Mouse (Mus musculus) lung, embryonic 15.5 days (tissue): ENCODE data around the gene Ush1g. TPM values are rescaled to one million over a fixed set of nuclear protein-coding genes. Genes with fewer than 3 reads are reported as not detected.
A peak's percentile ranks its signal among the peaks of the same experiment; 100 is the strongest.

Source experiments
- ATAC-seq: fragments of 200-750 bp; cut with Nextera tagmentation; 2 replicates; pipeline ENCODE4 v1.8.0; 2017; ENCODE audit warnings: moderate number of reproducible peaks, borderline replicate concordance; ENCODE audit not compliant: low FRiP score, low TSS enrichment; ENCODE audit errors: extremely low read depth
- H3K27ac ChIP-seq: fragments of 300-500 bp; sonication (generic); 2 replicates; pipeline ENCODE4 v1.5.1; 2015; ENCODE audit warnings: moderate library complexity, mild to moderate bottlenecking, inconsistent platforms
- H3K27me3 ChIP-seq: fragments of 300-500 bp; sonication (generic); 2 replicates; pipeline ENCODE4 v1.6.1; 2015; ENCODE audit warnings: inconsistent platforms
- H3K36me3 ChIP-seq: fragments of 300-500 bp; sonication (generic); 2 replicates; pipeline ENCODE4 v1.6.1; 2015; ENCODE audit warnings: inconsistent platforms
- H3K4me1 ChIP-seq: fragments of 300-500 bp; sonication (generic); 2 replicates; pipeline ENCODE4 v1.6.1; 2015; ENCODE audit warnings: inconsistent platforms
- H3K4me2 ChIP-seq: fragments of 300-500 bp; sonication (generic); 2 replicates; pipeline ENCODE4 v1.6.1; 2015; ENCODE audit warnings: inconsistent platforms, mild to moderate bottlenecking, moderate library complexity
- H3K4me3 ChIP-seq: fragments of 300-500 bp; sonication (generic); 2 replicates; pipeline ENCODE4 v1.5.1; 2015; ENCODE audit warnings: mild to moderate bottlenecking, inconsistent platforms
- H3K9ac ChIP-seq: fragments of 300-500 bp; sonication (generic); 2 replicates; pipeline ENCODE4 v1.6.1; 2015; ENCODE audit warnings: inconsistent platforms
- H3K9me3 ChIP-seq: fragments of 300-500 bp; sonication (generic); 2 replicates; pipeline ENCODE4 v1.6.1; 2016; ENCODE audit warnings: inconsistent platforms
- WGBS: fragments of 180-500 bp; shearing (Covaris S2); methylation state at CpG from one replicate; pipeline ENCODE4 v1.1.7; 2015; 5-methylcytosine and 5-hydroxymethylcytosine counted together
- polyA plus RNA-seq: library from polyadenylated mRNA; unstranded; fragments of >200 nt; fragmentation: Nextera tagmentation; extraction: Ambion mirVana; gene quantifications from 2 replicates; pipeline ENCODE4 v1.2.1, GENCODE M21; 2015

Ush1g gene
- polyA plus RNA-seq, 1 experiment from 2014 or later = not detected

DNA sequence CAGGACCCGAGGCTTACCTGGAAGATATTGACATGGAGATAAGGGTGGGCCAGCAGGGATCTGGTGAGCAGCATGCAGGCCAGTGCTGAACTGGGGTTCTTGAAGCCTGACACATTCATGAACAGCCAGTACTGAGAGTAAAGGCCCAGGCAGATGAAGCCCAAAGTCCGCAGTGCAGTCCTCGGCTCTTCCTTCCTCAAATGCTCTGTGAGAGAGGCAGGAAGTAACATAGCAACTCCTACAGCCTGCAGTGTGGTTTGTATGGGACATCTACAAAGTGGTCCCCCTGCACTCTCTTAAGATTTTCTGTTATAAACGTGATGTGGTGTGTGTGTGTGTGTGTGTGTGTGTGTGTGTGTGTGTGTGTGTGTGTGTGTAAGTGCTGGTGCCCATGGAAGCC is 36.6 kb downstream of the Ush1g start:
- Histone ChIP-seq H3K27me3 (no peaks in the 10 kb centered on the region), H3K4me1 (peaks cover 7% of the 10 kb centered on the region; the same call in 1 of the 2 replicates), H3K9me3 (no peaks in the 10 kb centered on the region), H3K27ac (no peak overlapping the region), H3K4me3 (no peak overlapping the region), H3K9ac (no peak overlapping the region), H3K4me2 (no peak overlapping the region), H3K36me3 (no peaks in the 10 kb centered on the region)
- 53% methylated on average over 4 of the region's 4 CpGs for WGBS
- ATAC-seq = no peak

DNA sequence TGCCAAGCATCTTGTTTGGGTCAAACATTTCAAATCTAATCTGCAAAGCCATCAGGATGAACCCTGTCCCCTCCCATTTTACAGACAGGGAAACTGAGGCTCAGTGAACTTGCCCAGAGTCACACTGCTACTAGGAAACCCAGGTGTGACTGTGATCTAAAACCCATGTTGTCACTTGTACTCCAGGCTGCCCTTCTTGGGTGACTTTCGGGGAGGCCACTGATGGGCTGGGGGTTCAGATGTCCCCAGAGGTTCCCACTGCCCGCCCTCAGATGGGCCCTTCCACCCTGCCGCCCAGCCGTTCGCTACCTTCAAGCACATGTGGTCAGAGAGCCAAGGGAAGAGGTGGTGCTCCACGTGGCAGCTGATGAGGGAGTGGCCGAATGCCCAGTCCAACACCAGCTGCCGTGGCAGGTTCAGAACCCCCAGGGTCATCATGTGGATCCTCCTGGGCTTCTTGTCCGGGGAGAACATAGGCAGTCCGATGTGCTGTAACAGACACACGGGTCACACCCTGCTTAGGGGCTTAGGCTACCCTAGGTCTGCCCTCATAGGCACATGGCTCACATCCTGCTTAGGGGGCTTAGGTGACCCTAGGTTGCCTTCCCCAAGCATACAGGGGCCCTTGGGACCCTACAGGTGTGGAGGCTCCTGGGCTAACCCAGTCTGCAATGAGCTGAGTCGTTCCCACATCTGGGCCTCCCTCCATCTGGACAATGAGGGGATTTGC is 37.8 kb downstream of the Ush1g start:
- H3K27ac ChIP-seq = no peak overlapping the region
- no peak overlapping the region for H3K4me3 ChIP-seq
- no peak overlapping the region for H3K9ac ChIP-seq
- WGBS = 82% methylated on average over 12 of the region's 12 CpGs
- no peak for ATAC-seq
- H3K36me3 ChIP-seq = no peaks in the 10 kb centered on the region
- no peaks in the 10 kb centered on the region for H3K27me3 ChIP-seq
- H3K4me1 ChIP-seq = no peaks in the 10 kb centered on the region
- no peaks in the 10 kb centered on the region for H3K9me3 ChIP-seq
- H3K4me2 ChIP-seq = no peak overlapping the region

DNA sequence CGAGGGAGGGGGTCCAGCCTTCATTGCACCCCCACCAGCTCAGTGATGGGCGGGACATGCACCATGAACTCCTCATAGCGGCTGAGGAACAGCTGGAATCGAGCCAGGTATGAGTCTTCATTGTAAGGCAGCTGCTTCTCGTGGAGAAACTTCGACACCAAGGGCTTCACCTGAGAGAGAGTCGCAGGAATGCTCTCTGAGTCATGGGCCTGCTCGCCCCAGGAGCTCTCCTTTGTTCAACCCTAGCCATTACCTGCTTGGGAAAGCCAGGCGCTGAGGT is 38.4 kb downstream of the Ush1g start:
- Histone ChIP-seq H3K9me3 (no peaks in the 10 kb centered on the region), H3K4me3 (no peak overlapping the region), H3K4me1 (no peaks in the 10 kb centered on the region), H3K4me2 (no peak overlapping the region), H3K36me3 (no peaks in the 10 kb centered on the region), H3K27me3 (no peaks in the 10 kb centered on the region), H3K27ac (no peak overlapping the region), H3K9ac (no peak overlapping the region)
- no peak for ATAC-seq
- WGBS = 58% methylated on average over 9 of the region's 9 CpGs

DNA sequence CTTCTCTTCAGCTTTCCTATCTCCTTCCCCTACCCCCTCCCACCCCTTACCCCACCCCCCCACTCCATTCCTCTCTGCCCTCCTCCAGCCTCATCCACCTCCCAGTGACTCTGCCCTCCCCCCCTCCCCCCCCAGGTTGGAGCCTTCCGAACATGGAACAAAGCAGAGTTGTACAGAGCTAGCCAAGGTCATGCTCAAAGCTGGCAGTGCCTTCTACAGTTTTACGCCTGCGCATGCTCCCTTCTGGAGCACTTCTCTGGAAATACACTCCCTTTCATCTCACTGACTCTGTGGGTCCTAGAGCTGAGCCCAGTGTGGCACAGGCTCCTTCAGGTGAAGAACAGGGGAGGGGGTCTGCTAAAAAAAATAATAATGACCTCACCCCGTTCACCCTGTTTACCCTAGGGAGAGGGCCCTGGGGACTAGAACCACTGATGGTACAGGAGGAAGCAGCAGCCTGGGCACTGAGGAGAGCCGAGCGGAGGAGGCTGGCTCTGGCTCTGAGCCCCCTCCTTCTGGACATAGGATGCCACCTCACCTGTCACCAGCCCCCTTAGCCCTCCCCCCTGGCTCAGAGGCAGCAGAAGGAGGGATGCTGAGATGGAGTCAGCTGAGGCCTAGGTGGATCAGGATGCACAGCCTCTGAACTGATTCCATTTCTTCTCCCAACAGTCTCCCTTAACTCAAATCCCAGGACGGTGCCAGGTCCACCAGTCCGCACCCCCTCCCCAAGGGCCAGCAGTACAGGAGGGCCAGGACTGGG is 38.9 kb downstream of the Ush1g start:
- WGBS = 67% methylated on average over 8 of the region's 8 CpGs
- no peak overlapping the region for H3K4me2 ChIP-seq
- peaks cover 2% of the 10 kb centered on the region for H3K4me1 ChIP-seq
- no peaks in the 10 kb centered on the region for H3K27me3 ChIP-seq
- ATAC-seq = no peak
- H3K36me3 ChIP-seq = no peaks in the 10 kb centered on the region
- no peaks in the 10 kb centered on the region for H3K9me3 ChIP-seq
- H3K4me3 ChIP-seq = no peak overlapping the region
- H3K27ac ChIP-seq = no peak overlapping the region
- H3K9ac ChIP-seq = no peak overlapping the region

DNA sequence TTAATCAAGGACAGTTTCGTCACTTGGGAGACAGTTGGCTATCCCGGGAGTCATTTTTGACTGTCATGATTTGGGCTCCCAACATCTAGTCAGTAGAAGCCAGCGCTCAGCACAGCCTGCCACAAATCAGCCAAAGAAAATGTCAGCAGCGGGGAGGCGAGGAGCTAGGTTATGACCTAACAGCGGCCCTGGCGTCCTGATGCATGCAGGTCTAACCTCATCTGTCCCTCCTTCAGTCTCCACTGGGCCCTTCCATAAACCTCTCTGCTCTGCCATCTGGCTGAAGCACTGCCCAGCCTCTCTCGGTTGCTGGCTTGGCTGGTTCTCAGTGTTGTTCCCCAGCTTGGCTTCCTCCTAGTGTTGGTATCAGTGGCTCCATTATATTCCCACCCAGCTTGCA is 39.5 kb downstream of the Ush1g start:
- no peaks in the 10 kb centered on the region for H3K27me3 ChIP-seq
- WGBS = 51% methylated on average over 8 of the region's 8 CpGs
- no peak for ATAC-seq
- H3K36me3 ChIP-seq = no peaks in the 10 kb centered on the region
- H3K4me3 ChIP-seq = no peak overlapping the region
- no peak overlapping the region for H3K4me2 ChIP-seq
- peaks cover 7% of the 10 kb centered on the region for H3K4me1 ChIP-seq
- H3K9me3 ChIP-seq = no peaks in the 10 kb centered on the region
- no peak overlapping the region for H3K9ac ChIP-seq
- H3K27ac ChIP-seq = no peak overlapping the region

DNA sequence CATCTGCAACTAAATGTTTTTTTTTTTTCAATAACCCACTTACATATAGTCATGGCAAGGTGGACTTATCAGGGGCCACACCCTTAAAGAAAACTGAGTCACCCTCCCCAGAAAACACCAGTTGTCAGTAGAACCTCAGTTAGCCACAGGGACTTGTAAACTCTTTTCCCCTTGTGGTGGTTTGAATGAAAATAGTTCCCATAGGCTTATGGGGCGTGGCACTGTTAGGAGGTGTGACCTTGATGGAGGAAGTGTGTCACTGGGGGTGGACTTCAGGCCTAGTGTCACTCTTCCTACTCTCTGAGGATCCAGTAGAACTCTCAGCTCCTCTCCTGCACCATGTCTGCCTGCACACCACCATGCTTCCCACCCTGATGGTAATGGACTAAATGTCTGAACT is 42.1 kb downstream of the Ush1g start:
- H3K36me3 ChIP-seq = no peaks in the 10 kb centered on the region
- H3K27me3 ChIP-seq = no peaks in the 10 kb centered on the region
- H3K4me1 ChIP-seq = peaks cover 19% of the 10 kb centered on the region
- WGBS = 44% methylated on average over 1 of the region's 1 CpGs
- H3K9ac ChIP-seq = no peak overlapping the region
- H3K4me3 ChIP-seq = no peak overlapping the region
- no peak overlapping the region for H3K27ac ChIP-seq
- no peak overlapping the region for H3K4me2 ChIP-seq
- no peak for ATAC-seq
- H3K9me3 ChIP-seq = no peaks in the 10 kb centered on the region

DNA sequence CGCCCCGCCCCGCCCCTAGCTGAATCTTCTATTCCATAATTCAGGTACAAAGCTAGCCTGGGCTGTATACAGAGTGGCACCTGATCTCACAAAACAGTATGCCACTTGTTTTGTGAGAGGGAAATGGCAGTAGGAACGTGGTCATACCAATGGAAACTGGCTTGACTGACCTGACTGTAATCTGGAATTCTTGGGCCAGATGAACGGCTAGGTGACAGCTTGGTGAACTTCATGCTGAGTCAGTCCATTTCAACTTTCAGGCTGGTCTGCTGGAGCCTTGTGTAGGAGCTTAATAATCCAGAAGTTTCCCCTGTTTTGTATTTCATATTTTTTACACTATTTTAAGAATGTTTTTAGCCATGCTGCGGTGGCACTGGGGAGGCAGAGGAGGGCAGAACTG is 43.7 kb downstream of the Ush1g start:
- H3K27ac ChIP-seq = no peak overlapping the region
- peaks cover 19% of the 10 kb centered on the region for H3K4me1 ChIP-seq
- H3K4me3 ChIP-seq = peak overlapping the region; percentile 63; the same call in 1 of the 2 replicates
- no peak for ATAC-seq
- no peaks in the 10 kb centered on the region for H3K9me3 ChIP-seq
- no peaks in the 10 kb centered on the region for H3K36me3 ChIP-seq
- H3K9ac ChIP-seq = no peak overlapping the region
- H3K27me3 ChIP-seq = no peaks in the 10 kb centered on the region
- H3K4me2 ChIP-seq = peak overlapping the region; percentile 81; the same call in 1 of the 2 replicates
- 71% methylated on average over 6 of the region's 6 CpGs for WGBS

DNA sequence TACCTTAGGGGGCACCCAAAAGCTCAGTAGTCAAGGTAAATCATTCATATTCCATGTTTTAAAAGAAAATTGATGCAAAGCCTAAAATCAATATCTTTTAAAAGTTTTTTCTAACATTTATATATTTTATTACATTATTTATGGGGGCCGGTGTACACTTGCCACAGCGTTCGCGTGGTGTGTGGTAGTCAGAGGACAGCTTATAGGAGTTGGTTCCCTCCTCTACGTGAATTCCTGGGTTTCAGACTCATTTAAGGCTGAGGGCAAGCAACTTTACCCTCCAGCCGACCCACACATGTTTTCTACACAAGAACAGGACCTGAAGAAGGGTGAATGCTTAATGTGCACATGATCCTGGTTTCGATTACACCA is 44.3 kb downstream of the Ush1g start:
- H3K4me1 ChIP-seq = peaks cover 19% of the 10 kb centered on the region
- ATAC-seq = no peak
- H3K27ac ChIP-seq = peak overlapping the region; percentile 83
- 21% methylated on average over 7 of the region's 7 CpGs for WGBS
- peak overlapping the region; percentile 63 for H3K4me3 ChIP-seq
- no peaks in the 10 kb centered on the region for H3K27me3 ChIP-seq
- peak overlapping the region; percentile 81 for H3K4me2 ChIP-seq
- H3K36me3 ChIP-seq = no peaks in the 10 kb centered on the region
- no peaks in the 10 kb centered on the region for H3K9me3 ChIP-seq
- H3K9ac ChIP-seq = peak overlapping the region; percentile 60

DNA sequence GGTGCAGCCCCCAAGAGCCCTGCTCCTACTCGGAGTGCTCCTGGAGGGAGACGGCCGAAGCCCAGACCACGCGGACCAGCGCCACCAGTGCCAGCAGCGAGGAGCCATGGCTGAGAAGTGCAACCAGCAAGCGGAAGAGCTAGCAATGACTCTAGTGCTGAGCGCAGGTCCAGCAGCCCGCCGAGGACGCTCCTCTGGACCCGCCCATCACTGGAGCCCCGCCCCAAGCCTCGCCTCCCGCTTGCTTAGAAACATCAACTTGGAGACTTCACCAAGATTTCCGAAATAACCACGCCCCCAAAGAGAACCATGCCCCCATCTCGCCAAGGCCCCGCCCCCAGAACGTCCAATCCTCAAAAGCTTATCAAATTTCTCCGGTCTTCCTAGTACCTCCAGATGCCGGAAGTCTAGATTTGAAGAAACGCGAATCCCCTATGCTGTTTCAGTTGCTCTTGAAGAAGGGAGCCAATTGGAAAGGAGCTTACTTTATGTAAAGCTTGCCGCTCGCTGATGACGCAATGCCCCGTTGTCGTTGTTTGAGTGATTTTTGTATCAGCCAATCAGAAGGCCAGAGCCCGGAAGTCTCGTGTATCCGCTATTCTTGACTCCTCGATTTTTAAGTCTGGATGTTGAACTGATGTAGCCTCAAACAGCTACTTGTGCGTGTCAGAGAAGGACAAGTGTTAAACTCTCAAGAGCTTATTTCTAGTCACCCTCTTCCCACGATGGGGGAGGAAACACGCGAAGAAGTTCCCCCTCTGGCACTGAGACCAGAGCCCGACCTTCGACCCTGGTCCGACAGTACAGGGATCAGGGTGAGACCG is 44.8 kb downstream of the Ush1g start, which contains the start of gene Fdxr:
Gene Fdxr (minus strand): TSS at position 271 of the 824 bp plus-strand sequence.
- no peaks in the 10 kb centered on the region for H3K36me3 ChIP-seq
- H3K4me3 ChIP-seq = peak within 1 kb of the TSS; percentile 63
- no peaks in the 10 kb centered on the region for H3K9me3 ChIP-seq
- ATAC-seq = peak; percentile 97
- H3K4me1 ChIP-seq = peaks cover 19% of the 10 kb centered on the region
- peak within 1 kb of the TSS; percentile 83 for H3K27ac ChIP-seq
- H3K4me2 ChIP-seq = peak within 1 kb of the TSS; percentile 93
- 0 out of 2 replicates have a peak, but pooled peaks cover under 1% of the 10 kb centered on the region for H3K27me3 ChIP-seq
- WGBS = under 1% methylated on average over 42 of the region's 42 CpGs
- H3K9ac ChIP-seq = peak within 1 kb of the TSS; percentile 75

DNA sequence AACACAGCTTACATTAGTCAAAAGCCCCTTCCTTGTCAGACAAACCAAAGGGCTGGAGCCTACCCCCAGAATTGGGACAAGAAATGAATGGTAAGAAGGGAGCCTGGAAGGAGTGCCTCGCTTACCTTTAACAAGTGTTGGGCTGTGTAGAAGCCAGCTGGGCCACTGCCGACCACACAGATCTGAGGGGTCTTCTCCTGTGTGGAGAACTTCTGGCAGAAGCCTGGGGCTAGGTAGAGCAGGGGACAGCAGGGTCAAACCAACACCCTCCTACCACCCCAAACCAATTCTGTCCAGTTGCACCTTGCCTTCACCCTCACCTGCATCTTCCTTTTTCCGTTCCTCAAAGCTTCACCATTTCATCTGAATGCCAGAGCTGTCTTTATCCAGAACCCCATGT is 45.9 kb downstream of the Ush1g start:
- Histone ChIP-seq H3K9ac (0 out of 2 replicates have a peak overlapping the region, but pooled peaks have one; percentile 75), H3K4me3 (peak overlapping the region; percentile 63), H3K27ac (no peak overlapping the region), H3K9me3 (no peaks in the 10 kb centered on the region), H3K4me1 (peaks cover 19% of the 10 kb centered on the region), H3K27me3 (0 out of 2 replicates have a peak, but pooled peaks cover 4% of the 10 kb centered on the region), H3K36me3 (no peaks in the 10 kb centered on the region), H3K4me2 (peak overlapping the region; percentile 93)
- no peak for ATAC-seq
- 52% methylated on average over 3 of the region's 3 CpGs for WGBS

DNA sequence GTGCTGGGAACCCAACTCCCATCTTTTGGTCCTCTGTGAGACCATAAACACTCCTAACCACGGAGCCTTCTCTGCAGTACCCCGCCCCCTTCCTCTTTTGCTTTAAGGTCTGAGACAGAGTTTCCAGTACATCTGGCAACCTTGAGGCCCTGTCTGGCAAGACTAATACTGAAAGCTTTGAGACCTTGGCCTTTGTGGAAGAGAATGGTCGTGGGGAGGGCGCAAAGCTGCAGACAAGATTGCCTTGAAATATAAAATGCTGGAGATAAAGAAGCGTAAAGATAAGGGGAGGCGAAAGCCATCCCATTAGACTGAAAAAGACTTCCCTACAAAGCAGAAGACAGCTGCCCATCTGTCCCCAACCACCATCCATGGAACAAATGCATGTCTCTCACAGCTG is 46.3 kb downstream of the Ush1g start:
- 61% methylated on average over 6 of the region's 6 CpGs for WGBS
- no peak overlapping the region; the same call in 1 of the 2 replicates for H3K4me3 ChIP-seq
- H3K36me3 ChIP-seq = no peaks in the 10 kb centered on the region

More for the DNA sequence above, 46.3 kb downstream of the Ush1g start:
- Histone ChIP-seq H3K9ac (no peak overlapping the region), H3K4me1 (peaks cover 19% of the 10 kb centered on the region), H3K27ac (no peak overlapping the region), H3K27me3 (0 out of 2 replicates have a peak, but pooled peaks cover 4% of the 10 kb centered on the region), H3K9me3 (no peaks in the 10 kb centered on the region), H3K4me2 (peak overlapping the region; percentile 93; the same call in 1 of the 2 replicates)
- no peak for ATAC-seq
